Mouse (Mus musculus) midbrain, embryonic 12.5 days (tissue): ENCODE results near the gene Spdya. TPM values are rescaled to one million over a fixed set of nuclear protein-coding genes. Genes with fewer than 3 reads are reported as not detected.
A peak's percentile ranks its signal among the peaks of the same experiment; 100 is the strongest.

Source experiments
- ATAC-seq: fragments of 200-750 bp; cut with Nextera tagmentation; 2 replicates; pipeline ENCODE4 v1.8.0; 2017; ENCODE audit warnings: low read depth, moderate TSS enrichment, moderate library complexity; ENCODE audit not compliant: low FRiP score
- H3K27ac ChIP-seq: fragments of 300-500 bp; sonication (generic); replicated peaks from 2 replicates; pipeline ENCODE4 v1.5.1; 2016; ENCODE audit warnings: mild to moderate bottlenecking
- H3K27me3 ChIP-seq: fragments of 300-500 bp; sonication (generic); 2 replicates; pipeline ENCODE4 v1.6.1; 2016; ENCODE audit warnings: mild to moderate bottlenecking
- H3K36me3 ChIP-seq: fragments of 300-500 bp; sonication (generic); 2 replicates; pipeline ENCODE4 v1.6.1; 2016
- H3K4me1 ChIP-seq: fragments of 300-500 bp; sonication (generic); 2 replicates; pipeline ENCODE4 v1.6.1; 2016
- H3K4me2 ChIP-seq: fragments of 300-500 bp; sonication (generic); replicated peaks from 2 replicates; pipeline ENCODE4 v1.6.1; 2016; ENCODE audit warnings: mild to moderate bottlenecking, moderate library complexity
- H3K4me3 ChIP-seq: fragments of 300-500 bp; sonication (generic); 2 replicates; pipeline ENCODE4 v1.5.1; 2016; ENCODE audit warnings: mild to moderate bottlenecking
- H3K9ac ChIP-seq: fragments of 300-500 bp; sonication (generic); replicated peaks from 2 replicates; pipeline ENCODE4 v1.6.1; 2016; ENCODE audit warnings: mild to moderate bottlenecking, moderate library complexity
- H3K9me3 ChIP-seq: fragments of 300-500 bp; sonication (generic); 2 replicates; pipeline ENCODE4 v1.6.1; 2016; ENCODE audit warnings: mild to moderate bottlenecking
- WGBS: fragments of 180-500 bp; shearing (Covaris S2); methylation state at CpG from one replicate; pipeline ENCODE4 v1.1.7; 2016; 5-methylcytosine and 5-hydroxymethylcytosine counted together
- polyA plus RNA-seq: library from polyadenylated mRNA; unstranded; fragments of >200 nt; fragmentation: Nextera tagmentation; extraction: Ambion mirVana; gene quantifications from 2 replicates; pipeline ENCODE4 v1.2.1, GENCODE M21; 2016

The Spdya gene
- polyA plus RNA-seq, 1 experiment from 2014 or later, result 2.0 TPM

DNA sequence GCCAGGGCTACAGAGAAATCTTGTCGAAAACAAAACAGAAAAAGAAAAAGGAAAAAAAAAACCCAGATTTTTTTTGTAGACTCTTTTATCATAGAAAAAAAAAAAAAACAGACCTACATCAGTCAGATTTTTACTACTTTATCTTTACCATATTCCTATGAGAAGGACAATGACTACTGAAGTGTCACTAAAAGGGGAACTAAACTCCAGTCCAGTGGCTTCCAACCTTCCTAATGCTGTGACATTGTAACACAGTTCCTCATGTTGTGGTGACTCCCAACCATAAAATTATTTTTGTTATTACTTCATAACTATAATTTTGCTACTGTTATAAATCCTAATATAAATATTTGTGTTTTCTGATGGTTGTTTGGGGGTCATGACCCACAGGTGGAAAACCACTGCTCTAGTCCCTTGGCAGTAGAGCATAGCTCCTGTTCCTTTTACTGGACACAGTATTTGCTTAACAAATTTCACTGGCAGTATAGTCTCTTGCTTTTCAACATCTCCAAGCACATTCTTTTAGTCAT lies 27.4 kb downstream of the Spdya start:
- Histone ChIP-seq H3K27ac (no peak overlapping the region), H3K9ac (no peak overlapping the region), H3K36me3 (no peaks in the 10 kb centered on the region), H3K4me3 (no peak overlapping the region), H3K27me3 (no peaks in the 10 kb centered on the region), H3K4me2 (no peak overlapping the region), H3K9me3 (no peaks in the 10 kb centered on the region), H3K4me1 (no peaks in the 10 kb centered on the region)
- 76% methylated on average over 1 of the region's 1 CpGs for WGBS
- no peak for ATAC-seq

DNA sequence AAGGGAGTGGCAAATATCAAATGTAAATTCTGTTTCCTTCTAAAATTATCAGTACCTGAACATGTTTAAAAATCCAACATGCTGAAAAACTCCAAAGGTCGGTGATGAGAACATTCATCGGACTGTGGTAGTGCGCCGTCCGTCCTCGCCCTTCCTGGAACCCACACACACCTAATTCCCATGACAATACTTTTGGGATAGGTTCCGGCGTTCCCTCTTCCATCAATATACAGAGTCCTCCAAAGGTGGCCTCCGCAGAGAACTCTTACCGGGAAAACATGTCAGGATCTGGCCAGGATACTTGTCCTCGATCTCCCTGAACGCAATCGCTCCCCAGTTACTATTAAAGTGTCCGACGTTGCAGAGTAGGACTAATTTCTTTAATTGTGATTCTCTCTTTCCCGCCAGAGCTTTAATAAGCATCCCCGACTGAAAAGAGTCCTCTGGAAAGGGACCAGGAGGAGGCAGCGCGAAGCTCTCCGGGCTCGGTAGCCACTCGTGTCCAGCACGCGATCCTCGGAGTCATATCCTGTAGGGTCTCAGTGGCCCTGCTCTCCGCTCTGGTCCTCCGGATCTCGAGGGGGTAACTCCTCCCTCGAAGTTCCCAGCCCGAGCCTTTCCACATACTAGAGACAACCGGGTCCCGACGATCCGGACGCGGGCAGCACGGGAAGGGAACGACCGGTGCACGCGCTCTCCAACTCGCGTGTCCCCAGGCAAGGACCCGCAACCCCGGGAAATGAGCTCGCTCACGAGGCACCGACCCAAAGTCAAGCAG lies 46.2 kb downstream of the Spdya start:
- WGBS, result under 1% methylated on average over 48 of the region's 48 CpGs
- Histone ChIP-seq H3K4me2 (peak overlapping the region; percentile 78), H3K9ac (peak overlapping the region; percentile 69), H3K9me3 (no peaks in the 10 kb centered on the region), H3K4me3 (peak overlapping the region; percentile 64), H3K27me3 (peaks cover 16% of the 10 kb centered on the region), H3K4me1 (peaks cover 22% of the 10 kb centered on the region), H3K27ac (peak overlapping the region; percentile 64), H3K36me3 (no peaks in the 10 kb centered on the region)
- ATAC-seq, result no peak; the same call in 1 of the 2 replicates

DNA sequence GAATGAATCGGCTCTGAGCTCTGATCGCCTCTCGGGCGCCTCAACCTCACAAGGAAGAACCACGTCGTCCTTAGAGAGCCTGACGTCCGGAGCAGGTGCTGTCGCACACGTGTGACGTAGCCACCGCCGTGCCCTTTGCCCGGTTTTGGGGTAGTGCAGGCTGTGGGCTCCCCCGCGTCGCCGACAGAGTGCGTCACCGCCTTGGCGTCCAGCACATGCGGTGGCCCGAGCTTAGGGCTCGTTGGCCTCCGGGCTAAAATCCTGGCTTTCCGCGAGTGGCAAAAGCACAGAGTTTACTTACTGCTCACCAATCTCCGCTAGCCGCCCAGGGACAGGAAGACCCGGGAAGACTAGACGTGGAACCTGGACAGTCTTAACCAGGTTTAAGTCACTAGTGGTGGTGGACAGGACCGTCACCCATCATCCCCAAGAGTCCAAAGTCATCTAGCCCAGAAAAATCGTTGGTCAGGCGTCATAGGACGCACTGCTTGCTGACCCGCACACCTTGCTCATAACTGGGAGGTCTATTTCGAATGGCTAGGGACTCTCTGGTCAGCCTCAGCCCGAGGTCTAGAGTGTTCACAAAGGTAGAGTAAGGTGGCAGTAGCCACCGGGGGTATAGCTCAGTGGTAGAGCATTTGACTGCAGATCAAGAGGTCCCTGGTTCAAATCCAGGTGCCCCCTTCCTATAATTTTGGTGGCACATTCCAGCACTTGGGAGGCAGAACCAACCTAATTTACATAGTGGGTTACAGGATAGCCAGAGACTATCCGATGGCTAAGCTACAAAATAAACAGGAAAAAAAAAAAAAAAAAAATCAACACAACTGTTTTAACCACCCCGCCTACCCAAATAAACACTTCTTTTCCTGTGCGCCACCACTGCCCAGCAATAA lies 47.0 kb downstream of the Spdya start:
- H3K36me3 ChIP-seq, result no peaks in the 10 kb centered on the region
- H3K9ac ChIP-seq, result peak overlapping the region; percentile 69
- H3K27ac ChIP-seq, result peak overlapping the region; percentile 64
- H3K4me1 ChIP-seq, result peaks cover 22% of the 10 kb centered on the region
- peak overlapping the region; percentile 78 for H3K4me2 ChIP-seq
- H3K9me3 ChIP-seq, result no peaks in the 10 kb centered on the region
- H3K4me3 ChIP-seq, result peak overlapping the region; percentile 64
- WGBS, result 6% methylated on average over 42 of the region's 42 CpGs
- peaks cover 16% of the 10 kb centered on the region for H3K27me3 ChIP-seq
- peak; percentile 97 for ATAC-seq

DNA sequence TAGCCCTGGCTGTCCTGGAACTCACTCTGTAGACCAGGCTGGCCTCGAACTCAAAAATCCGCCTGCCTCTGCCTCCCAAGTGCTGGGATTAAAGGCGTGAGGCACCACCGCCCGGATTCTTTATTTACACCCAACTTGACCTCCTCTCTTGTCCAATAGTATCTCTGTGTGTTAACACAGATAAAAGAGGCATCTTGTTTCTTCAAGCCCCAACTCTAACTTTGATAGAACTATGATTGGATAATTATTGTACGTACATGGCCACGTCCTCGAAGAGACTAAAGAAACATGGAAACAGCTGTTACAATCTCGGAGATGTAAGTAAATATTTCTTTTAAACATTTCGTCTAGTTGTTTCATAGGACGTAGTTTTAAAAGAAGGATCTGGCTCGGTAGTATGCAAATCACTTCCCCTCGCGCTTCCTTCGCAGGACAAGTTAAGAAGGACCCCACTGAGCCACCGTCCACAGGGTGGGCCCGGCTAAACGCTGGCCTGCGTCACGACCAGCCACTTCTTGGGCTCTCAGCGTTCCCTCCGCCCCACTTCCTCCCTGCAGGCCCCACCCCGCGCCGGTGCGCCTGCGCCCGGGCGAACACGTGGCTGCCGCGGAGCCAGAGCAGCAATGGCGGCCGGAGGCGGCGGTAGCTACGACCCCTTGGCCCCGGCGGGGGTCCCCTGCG lies 63.9 kb downstream of the Spdya start, which contains the start of gene Wdr43:
Gene Wdr43, plus strand, starts transcription at position 258 of the 681 bp plus-strand sequence.
- ATAC-seq, result peak; percentile 100

DNA sequence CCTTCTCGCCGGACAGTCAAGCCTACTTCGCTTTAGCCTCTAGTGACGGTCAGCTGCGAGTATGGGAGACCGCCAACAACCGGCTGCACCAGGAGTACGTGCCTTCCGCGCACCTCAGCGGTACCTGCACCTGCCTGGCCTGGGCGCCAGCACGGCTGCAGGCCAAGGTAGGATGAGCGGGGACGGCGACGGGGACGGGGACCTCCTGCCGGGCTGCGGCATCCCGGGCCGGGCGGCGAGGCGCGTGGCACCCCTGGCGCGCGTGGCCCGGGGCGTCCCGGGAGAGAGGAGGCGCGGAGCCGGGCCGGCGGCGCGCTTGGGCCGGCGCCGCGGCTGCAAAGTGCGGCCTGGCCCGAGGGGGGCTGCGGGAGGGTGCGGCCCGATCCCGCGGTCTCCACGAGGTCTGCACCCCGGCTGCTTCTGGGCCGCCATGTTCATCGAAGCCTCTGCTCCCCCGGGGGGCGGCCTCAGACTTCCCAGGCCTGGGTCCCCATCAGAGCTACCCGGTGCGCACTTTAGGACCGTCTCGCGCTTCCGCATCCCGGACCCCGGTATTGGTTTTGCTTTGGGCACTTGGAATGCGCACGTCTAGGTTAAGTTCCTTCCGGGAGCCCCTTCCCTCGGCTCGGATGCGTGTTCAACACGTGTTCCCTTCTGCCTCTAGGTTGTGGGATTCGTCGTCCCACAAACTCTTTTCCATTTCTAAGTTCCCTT lies 64.6 kb downstream of the Spdya start:
- 1% methylated on average over 65 of the region's 73 CpGs for WGBS
- peak; percentile 88 for ATAC-seq
- Histone ChIP-seq H3K27ac (peak overlapping the region; percentile 56), H3K36me3 (peaks cover 8% of the 10 kb centered on the region; the same call in 1 of the 2 replicates), H3K4me1 (peaks cover 18% of the 10 kb centered on the region), H3K9ac (peak overlapping the region; percentile 86), H3K9me3 (no peaks in the 10 kb centered on the region), H3K4me2 (peak overlapping the region; percentile 80), H3K27me3 (no peaks in the 10 kb centered on the region), H3K4me3 (peak overlapping the region; percentile 93)

More for the DNA sequence above, 63.9 kb downstream of the Spdya start, which contains the start of gene Wdr43:
- Histone ChIP-seq H3K4me1 (peaks cover 18% of the 10 kb centered on the region), H3K36me3 (peaks cover 8% of the 10 kb centered on the region; the same call in 1 of the 2 replicates), H3K27ac (peak within 1 kb of the TSS; percentile 56), H3K4me3 (peak within 1 kb of the TSS; percentile 93), H3K9me3 (no peaks in the 10 kb centered on the region), H3K4me2 (peak within 1 kb of the TSS; percentile 80), H3K9ac (peak within 1 kb of the TSS; percentile 86), H3K27me3 (no peaks in the 10 kb centered on the region)
- 6% methylated on average over 40 of the region's 40 CpGs for WGBS

GRCm38 (mm10) chr17:71617033-71617362 lies 65.1 kb downstream of the Spdya start:
- H3K4me1 ChIP-seq, result peaks cover 18% of the 10 kb centered on the region
- H3K27ac ChIP-seq, result no peak overlapping the region
- 1% methylated on average over 10 of the region's 10 CpGs for WGBS
- peak overlapping the region; percentile 93 for H3K4me3 ChIP-seq
- ATAC-seq, result no peak
- no peaks in the 10 kb centered on the region for H3K9me3 ChIP-seq
- H3K36me3 ChIP-seq, result peaks cover 8% of the 10 kb centered on the region; the same call in 1 of the 2 replicates
- H3K4me2 ChIP-seq, result peak overlapping the region; percentile 80
- peak overlapping the region; percentile 86 for H3K9ac ChIP-seq
- H3K27me3 ChIP-seq, result no peaks in the 10 kb centered on the region

DNA sequence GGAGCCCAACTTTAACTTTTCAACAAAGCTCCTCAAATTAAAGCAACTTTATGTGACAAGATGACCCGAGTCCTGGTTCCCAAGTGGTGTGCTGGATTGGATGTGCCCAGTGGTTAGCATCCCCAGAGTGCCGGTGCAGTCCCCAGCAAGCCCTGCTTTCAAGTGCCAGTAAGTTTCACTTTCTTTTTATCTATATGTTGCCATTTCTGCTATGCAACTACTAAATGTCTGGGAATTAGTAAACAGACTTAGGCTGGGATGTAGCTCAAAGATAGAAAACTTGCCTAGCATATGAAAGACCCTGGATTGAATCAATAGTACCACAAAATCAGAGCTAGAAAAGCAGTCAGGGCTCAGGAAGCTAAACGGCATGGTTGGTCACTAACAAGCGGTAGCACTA lies 66.1 kb downstream of the Spdya start:
- H3K27me3 ChIP-seq, result no peaks in the 10 kb centered on the region
- no peak overlapping the region for H3K27ac ChIP-seq
- H3K4me1 ChIP-seq, result peaks cover 18% of the 10 kb centered on the region
- no peak overlapping the region for H3K9ac ChIP-seq
- peak overlapping the region; percentile 80 for H3K4me2 ChIP-seq
- ATAC-seq, result no peak
- H3K4me3 ChIP-seq, result no peak overlapping the region
- H3K9me3 ChIP-seq, result no peaks in the 10 kb centered on the region
- H3K36me3 ChIP-seq, result peaks cover 8% of the 10 kb centered on the region; the same call in 1 of the 2 replicates
- 85% methylated on average over 4 of the region's 4 CpGs for WGBS

DNA sequence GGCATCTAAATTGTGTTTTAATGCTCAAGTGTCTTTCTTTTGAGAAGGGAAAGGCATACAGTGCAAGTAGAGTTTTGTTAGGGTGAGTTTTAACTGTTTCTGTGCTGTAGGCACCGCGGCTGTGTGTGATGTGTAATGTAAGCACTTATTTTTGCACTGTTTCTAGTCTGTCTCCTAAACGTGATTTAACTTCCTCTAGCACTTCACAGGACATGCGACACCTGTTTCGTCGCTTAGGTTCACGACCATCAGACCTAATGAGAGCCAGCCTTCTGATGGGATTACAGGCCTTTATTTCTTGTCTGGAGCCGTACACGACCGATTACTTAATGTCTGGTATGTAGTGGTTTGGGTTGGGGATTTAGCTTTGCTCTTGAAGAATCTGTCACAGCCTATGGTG lies 79.9 kb downstream of the Spdya start:
- 87% methylated on average over 10 of the region's 10 CpGs for WGBS
- Histone ChIP-seq H3K9ac (no peak overlapping the region), H3K4me2 (no peak overlapping the region), H3K4me3 (no peak overlapping the region), H3K9me3 (no peaks in the 10 kb centered on the region), H3K4me1 (no peaks in the 10 kb centered on the region), H3K27me3 (no peaks in the 10 kb centered on the region), H3K27ac (no peak overlapping the region), H3K36me3 (peaks cover 79% of the 10 kb centered on the region)
- no peak for ATAC-seq

- Histone ChIP-seq H3K4me3 (no peak overlapping the region), H3K4me2 (no peak overlapping the region), H3K9me3 (no peaks in the 10 kb centered on the region), H3K27me3 (no peaks in the 10 kb centered on the region), H3K36me3 (peaks cover 79% of the 10 kb centered on the region), H3K9ac (no peak overlapping the region), H3K27ac (no peak overlapping the region), H3K4me1 (no peaks in the 10 kb centered on the region)
- ATAC-seq, result no peak
- 87% methylated on average over 8 of the region's 8 CpGs for WGBS
Observed at GRCm38 (mm10) chr17:71633350-71633749, 81.5 kb downstream of the Spdya start.

DNA sequence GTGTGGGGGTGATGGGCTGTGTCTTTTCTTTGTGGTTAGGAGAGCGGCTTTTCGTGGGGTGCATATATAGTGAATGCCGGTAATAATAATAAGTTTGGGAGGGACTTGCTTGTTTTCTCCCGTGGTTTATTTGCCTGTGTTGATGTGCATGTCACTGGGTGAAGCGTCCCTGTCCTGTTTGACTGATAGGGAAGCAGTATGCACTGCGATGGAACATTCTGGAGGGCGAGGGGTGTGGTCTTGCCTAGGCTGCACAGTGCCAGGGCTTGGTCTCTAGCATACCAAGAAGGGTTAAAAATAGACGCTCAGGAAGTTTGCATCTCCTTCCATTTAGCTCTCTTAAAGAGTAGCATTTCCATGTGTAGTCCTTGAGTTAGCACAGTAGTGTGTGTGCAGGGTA lies 84.9 kb downstream of the Spdya start:
- Histone ChIP-seq H3K27me3 (no peaks in the 10 kb centered on the region), H3K4me3 (no peak overlapping the region), H3K4me1 (no peaks in the 10 kb centered on the region), H3K4me2 (no peak overlapping the region), H3K9ac (no peak overlapping the region), H3K9me3 (no peaks in the 10 kb centered on the region), H3K36me3 (peaks cover 89% of the 10 kb centered on the region), H3K27ac (no peak overlapping the region)
- ATAC-seq, result no peak
- WGBS, result 96% methylated on average over 8 of the region's 8 CpGs

DNA sequence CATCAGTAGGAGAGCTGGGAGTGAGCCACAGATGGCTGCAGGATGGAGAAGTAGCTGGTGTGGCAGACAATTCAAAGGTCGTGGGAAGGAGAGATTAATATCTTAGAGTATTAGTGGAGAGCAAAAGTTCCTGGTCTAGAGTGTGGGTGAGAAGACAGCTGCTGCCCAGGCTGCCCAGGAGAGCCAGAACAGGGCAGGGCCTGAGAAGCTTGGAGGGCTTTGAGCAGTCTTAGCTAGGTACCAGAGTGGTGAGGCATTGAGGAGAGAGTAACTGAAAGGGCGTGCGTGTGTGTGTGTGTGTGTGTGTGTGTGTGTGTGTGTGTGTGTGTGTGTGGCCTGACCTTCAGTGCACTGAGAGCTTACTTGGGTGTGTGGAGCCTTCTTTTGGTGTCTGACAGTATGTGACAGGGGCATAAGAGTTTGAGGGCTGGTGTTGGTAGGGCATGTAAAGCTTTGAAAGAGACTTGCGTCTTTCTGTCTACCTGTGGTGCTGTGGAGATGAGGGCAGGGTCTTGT lies 85.9 kb downstream of the Spdya start:
- no peaks in the 10 kb centered on the region for H3K27me3 ChIP-seq
- H3K36me3 ChIP-seq, result peaks cover 93% of the 10 kb centered on the region
- no peaks in the 10 kb centered on the region for H3K4me1 ChIP-seq
- no peak overlapping the region for H3K27ac ChIP-seq
- no peak for ATAC-seq
- no peaks in the 10 kb centered on the region for H3K9me3 ChIP-seq
- WGBS, result 87% methylated on average over 4 of the region's 4 CpGs
- no peak overlapping the region for H3K4me3 ChIP-seq
- H3K9ac ChIP-seq, result no peak overlapping the region
- H3K4me2 ChIP-seq, result no peak overlapping the region
